Mouse (Mus musculus) spleen, postnatal 10 days (tissue): ENCODE data around the gene Taar6.

Source experiments
- DNase-seq, 2 experiments: peaks; one replicate each; pipeline ENCODE4 v3.0.0; 2021 to 2022; ENCODE audit warnings: low spot score in 2 of 2

Gene Taar6

GRCm38 (mm10) chr10:23985546-23985945 lies at the start of gene Taar6:
Gene Taar6 (minus strand): TSS chr10:23985646.
- no peak for DNase-seq

DNA sequence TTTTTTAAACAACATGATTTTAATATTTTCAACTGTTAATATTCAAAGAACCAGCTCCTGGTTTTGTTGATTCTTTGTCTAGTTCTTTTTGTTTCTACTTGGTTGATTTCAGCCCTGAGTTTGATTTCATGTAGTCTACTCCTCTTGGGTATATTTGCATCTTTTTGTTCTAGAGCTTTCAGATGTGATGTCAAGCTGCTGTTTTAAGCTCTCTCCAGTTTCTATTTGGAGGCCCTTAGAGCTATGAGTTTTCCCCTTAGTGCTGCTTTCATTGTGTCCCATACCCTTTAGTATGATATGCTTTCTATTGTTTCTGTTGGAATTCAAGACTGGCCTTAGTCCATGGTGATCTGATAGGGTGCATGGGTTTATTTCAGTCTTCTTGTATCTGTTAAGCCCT lies 45.9 kb upstream of the Taar6 start:
- no peak for DNase-seq

- DNase-seq: no peak
Measured at GRCm38 (mm10) chr10:24026922-24027321, 41.5 kb upstream of the Taar6 start, which contains the start of gene Taar7d. Gene Taar7d (plus strand): TSS chr10:24027222.

DNA sequence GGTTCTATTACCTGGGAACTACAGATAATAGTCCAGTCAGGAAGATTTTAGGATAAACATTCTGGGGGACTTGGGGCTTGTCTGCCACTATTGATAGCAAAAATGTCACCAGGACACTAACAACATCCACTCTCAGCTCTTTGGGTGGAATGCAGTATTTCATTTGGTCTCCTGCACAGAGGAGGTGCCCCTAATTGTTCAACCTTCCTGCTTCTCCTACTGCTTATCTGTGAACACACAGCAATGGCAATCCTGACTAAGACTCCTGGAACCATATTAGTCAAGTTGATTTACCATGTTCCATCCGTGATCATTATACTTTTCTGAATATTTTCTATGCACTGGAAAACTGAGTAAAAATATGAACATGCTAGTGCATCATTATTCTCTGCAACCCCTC lies 22.7 kb upstream of the Taar6 start:
- DNase-seq: no peak

DNA sequence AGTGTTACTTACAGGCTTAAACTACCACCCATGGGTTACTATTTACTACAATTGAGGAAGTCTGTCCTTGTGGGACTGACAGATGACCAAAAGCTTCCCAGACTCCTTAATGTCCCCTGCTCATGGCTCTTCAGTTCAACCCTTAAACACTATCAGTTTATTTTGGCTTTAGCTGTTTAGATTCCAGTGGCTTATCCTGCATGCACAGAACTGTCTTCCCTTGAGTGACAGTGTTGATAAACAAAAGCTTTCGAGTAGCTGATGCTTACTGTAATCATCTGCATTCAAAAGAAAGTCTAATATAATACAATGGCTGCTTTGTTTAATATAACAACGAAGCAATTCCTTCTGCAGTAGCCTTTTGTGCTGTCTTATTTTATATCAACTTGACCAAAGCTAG lies 21.6 kb upstream of the Taar6 start:
- DNase-seq: no peak

DNA sequence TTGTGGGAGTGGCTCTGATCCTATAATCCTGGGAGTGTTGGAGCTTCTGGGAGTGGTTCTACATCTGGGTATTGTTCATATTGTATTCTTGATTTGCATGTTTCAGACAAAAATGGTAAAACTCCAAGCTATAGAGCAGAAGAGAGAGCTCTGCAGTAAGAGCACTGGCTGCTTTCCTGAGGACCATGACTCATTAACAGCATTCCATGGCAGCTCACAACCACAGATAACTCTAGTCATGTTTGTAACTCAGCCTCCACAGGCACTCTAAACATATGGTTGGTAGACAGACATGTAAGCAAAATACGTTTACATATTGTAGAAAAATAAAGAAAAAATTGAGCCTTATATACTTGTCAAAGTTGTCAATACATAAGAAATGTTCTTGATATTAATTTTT lies 21.0 kb upstream of the Taar6 start:
- DNase-seq: no peak

- DNase-seq: no peak
Measured at GRCm38 (mm10) chr10:23999639-24000038, 14.2 kb upstream of the Taar6 start, which contains the start of gene Taar7b. Gene Taar7b (plus strand): TSS chr10:23999939.

DNA sequence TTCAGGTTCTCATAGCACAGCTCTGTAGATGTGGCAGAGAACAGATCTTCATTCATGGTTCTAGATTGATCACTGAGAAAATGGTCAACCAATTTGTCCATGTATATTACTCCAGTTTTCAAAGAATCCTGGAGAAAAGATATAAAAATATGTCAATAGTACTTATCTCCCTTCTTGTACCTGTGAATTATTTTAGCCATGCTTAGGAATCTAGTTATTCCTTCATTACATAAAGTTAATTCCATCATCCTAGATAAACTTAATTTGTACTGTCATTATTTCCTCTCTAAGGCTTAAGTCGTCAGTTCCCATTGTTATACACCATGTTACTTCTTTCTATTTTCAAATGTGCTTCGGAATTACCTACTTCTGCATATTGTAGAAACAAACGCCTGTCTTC lies 7.9 kb upstream of the Taar6 start, which contains the start of gene Taar7a:
Gene Taar7a (minus strand): TSS at position 101 of the 400 bp plus-strand sequence.
- DNase-seq: no peak

GRCm38 (mm10) chr10:23986419-23986818 lies 973 bp upstream of the Taar6 start:
- DNase-seq: no peak

GRCm38 (mm10) chr10:23978901-23979705 lies 6.3 kb downstream of the Taar6 start:
- DNase-seq: peak; percentile 20 to 66

GRCm38 (mm10) chr10:23977958-23978357 lies 7.5 kb downstream of the Taar6 start:
- DNase-seq: no peak

GRCm38 (mm10) chr10:23971256-23971655 lies 14.2 kb downstream of the Taar6 start:
- DNase-seq: no peak

GRCm38 (mm10) chr10:23970656-23971165 lies 14.7 kb downstream of the Taar6 start, which contains the start of gene Taar5:
Gene Taar5 (plus strand): TSS chr10:23970706.
- no peak for DNase-seq

DNA sequence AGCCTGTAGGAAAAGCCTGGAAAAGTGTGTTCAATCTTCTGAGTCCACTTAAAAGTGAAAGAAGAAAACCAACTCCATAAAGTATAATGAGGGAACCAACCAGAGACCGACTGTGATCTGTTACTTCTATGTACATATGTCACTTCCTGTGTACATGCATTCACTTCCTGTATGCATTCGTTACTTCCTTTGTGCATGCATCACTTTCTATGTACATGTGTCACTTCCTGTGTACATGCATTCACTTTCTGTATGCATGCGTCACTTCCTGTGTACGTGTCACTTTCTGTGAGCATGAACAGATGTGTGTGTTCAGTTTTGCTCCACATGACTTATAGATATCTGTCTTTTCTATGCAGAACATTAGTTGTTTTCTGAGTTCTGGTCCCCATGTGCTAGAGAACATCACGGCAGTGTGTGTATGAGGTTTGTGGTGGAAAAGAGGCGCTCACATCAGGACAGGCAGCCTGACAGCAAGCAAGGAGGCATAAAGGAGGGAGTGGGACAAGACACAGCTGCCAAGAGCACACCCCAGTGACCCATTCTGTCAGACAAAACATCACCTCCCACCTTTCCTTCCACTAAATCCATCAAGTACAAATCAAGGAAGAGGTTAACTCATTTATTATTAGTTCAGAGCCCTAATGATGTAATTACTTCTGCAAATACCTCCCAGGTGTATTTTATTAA lies 20.4 kb downstream of the Taar6 start:
- no peak for DNase-seq

DNA sequence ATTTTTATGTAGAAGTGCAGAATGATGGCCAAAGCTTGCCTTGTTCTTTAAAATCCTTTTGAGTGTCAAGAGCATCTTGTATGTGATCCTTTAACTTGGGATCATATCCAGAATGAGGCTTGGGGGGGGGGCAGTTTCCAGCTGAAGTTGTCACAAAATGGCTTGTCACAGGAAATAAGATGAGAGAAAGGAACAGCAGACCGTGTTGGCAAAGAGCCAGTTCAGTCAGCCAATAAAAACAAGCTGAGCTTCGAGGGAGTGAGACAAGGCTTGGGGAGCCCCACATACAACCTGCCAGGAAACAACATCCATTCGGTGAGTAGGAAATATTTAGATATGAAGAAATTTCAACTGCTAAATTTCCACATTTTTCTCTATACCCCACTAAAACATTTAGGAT lies 22.0 kb downstream of the Taar6 start:
- no peak for DNase-seq

GRCm38 (mm10) chr10:23960444-23960915 lies 25.0 kb downstream of the Taar6 start, which contains the start of gene Taar4:
Gene Taar4 (plus strand): TSS chr10:23960494.
- DNase-seq: no peak

- no peak for DNase-seq
Measured at GRCm38 (mm10) chr10:23959071-23959470, 26.4 kb downstream of the Taar6 start.

- no peak for DNase-seq
Measured at GRCm38 (mm10) chr10:23951714-23952113, 33.7 kb downstream of the Taar6 start.

- DNase-seq: no peak
Measured at GRCm38 (mm10) chr10:23949508-23950005, 35.9 kb downstream of the Taar6 start, which contains the start of gene Taar3. Gene Taar3 (plus strand): TSS chr10:23949558.

DNA sequence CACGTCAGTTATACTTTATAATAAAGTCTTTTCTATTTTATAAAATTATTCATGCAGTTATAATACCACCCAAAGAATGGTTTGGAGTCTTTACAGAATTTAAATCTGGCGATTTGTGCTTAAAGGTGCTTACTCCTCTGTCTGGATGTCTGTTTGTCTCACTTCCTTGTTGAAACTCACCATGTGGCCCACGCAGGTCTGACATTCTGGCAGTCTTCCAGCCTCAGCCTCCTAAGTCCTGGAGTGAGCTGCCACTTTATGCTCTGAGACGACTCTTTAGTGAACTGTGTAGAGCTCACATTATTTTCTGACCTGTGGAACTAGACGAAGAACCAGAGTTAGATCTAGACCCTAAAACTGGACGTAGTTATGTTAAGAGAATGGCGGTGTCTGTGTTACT lies 37.4 kb downstream of the Taar6 start:
- no peak for DNase-seq

DNA sequence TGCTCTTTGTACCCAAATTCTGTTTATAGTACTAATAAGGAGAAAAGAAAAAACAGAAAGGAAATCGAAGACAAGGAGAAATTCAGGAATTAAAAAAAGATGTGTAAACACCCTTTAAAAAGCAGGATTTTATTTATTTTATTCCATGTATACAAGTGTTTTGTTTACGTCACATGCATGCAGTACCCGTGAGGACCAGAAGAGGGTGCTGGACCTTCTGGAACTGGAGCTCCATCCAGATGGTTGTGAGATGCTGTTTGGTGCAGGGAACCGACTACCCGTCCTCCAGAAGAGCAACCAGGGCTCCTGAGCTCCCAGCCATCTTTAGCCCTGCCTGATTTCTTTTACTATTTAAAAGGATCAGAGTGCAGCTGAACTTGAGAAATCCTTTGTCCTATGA lies 43.0 kb downstream of the Taar6 start:
- peak in 1 of 2 experiments; percentile 49 for DNase-seq

GRCm38 (mm10) chr10:23938312-23938711 lies 47.1 kb downstream of the Taar6 start, which contains the start of gene Taar2:
Gene Taar2 (plus strand): TSS chr10:23938572.
- DNase-seq: no peak
